Mouse (Mus musculus) forebrain, embryonic 11.5 days (tissue): Measurements from ENCODE around the gene Midn. TPM values are rescaled to one million over a fixed set of nuclear protein-coding genes. Genes with fewer than 3 reads are reported as not detected.

Source experiments
- ATAC-seq: fragments of 200-750 bp; cut with Nextera tagmentation; replicated peaks from 2 replicates; pipeline ENCODE4 v1.8.0; 2017; ENCODE audit warnings: moderate TSS enrichment; ENCODE audit not compliant: low FRiP score
- DNase-seq: peaks from one replicate; pipeline ENCODE4 v3.0.0-alpha.2; 2017; ENCODE audit warnings: low spot score
- H3K27ac ChIP-seq: fragments of 300-500 bp; sonication (generic); 2 replicates; pipeline ENCODE4 v1.5.1; 2014; ENCODE audit warnings: low read depth, low read length
- H3K27me3 ChIP-seq: fragments of 300-500 bp; sonication (generic); 2 replicates; pipeline ENCODE4 v1.6.1; 2014; ENCODE audit warnings: mild to moderate bottlenecking, low read length, mixed read lengths; ENCODE audit not compliant: control insufficient read depth, insufficient read depth
- H3K36me3 ChIP-seq: fragments of 300-500 bp; sonication (generic); 2 replicates; pipeline ENCODE4 v1.6.1; 2014; ENCODE audit warnings: mild to moderate bottlenecking, low read length, moderate library complexity, mixed read lengths; ENCODE audit not compliant: control insufficient read depth, insufficient read depth
- H3K4me1 ChIP-seq: fragments of 300-500 bp; sonication (generic); replicated peaks from 2 replicates; pipeline ENCODE4 v1.6.1; 2014; ENCODE audit warnings: low read length, mixed read lengths; ENCODE audit not compliant: control insufficient read depth, insufficient read depth
- H3K4me2 ChIP-seq: fragments of 300-500 bp; sonication (generic); 2 replicates; pipeline ENCODE4 v1.6.1; 2014; ENCODE audit warnings: low read depth, mild to moderate bottlenecking, low read length, moderate library complexity, mixed read lengths; ENCODE audit not compliant: severe bottlenecking
- H3K4me3 ChIP-seq: fragments of 300-500 bp; sonication (generic); 2 replicates; pipeline ENCODE4 v1.5.1; 2014; ENCODE audit warnings: low read depth, low read length
- H3K9ac ChIP-seq: fragments of 300-500 bp; sonication (generic); 2 replicates; pipeline ENCODE4 v1.6.1; 2014; ENCODE audit warnings: low read length
- H3K9me3 ChIP-seq: fragments of 300-500 bp; sonication (generic); 2 replicates; pipeline ENCODE4 v1.6.1; 2016; ENCODE audit warnings: low read length, mixed read lengths; ENCODE audit not compliant: control insufficient read depth
- WGBS: fragments of 180-500 bp; shearing (Covaris S2); extraction: QIAGEN DNeasy Blood & Tissue Kit; methylation state at CpG from one replicate; pipeline ENCODE4 v1.1.7; 2014; 5-methylcytosine and 5-hydroxymethylcytosine counted together
- polyA plus RNA-seq: library from polyadenylated mRNA; unstranded; fragments of >200 nt; fragmentation: Nextera tagmentation; extraction: Ambion mirVana; gene quantifications from 2 replicates; pipeline ENCODE4 v1.2.1, GENCODE M21; 2014

Midn gene
- polyA plus RNA-seq, 1 experiment from 2014 or later: 58.3 TPM

DNA sequence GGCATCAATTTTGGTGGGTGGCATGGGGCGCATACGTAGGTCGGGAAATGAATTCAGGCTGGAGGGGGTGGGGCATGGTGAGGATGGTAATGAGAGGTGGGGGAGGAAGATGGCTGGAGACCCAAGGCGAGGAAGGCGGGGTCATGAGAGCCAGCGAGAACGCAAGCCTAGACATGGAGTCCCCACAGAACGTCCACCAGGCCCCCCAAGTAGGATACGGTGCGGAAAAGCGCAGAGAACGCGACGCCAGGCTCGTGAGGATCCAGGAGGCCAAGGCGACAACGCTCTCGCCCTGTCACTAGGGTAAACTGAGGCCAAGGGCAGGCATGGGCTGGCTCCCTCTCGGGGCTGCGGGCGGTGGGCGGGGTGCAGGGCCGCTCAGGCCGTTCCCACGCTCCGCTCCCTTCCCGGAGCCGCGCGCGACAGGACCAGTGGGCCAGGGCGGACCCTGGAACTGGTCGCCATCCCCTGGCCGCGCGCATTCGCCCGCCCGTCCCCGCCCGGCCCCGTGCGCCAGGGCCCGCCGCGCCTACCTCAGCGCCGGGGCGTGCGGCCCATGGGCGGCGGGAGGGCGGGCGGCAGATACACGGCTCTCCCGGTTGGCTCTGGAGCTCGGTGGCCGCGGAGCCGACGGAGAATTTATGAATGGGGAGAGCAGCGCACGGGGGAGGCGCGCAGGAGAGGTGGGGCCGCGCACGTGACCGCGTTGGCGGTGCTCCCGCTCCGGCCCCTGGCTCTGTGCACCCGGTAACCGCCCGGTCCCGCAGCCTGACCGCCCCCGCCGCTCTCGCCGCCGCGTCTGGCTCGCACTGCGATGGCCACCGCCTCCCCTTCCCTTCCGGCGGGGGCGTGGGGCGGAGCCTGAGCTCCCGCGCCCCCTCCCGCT lies 9.3 kb upstream of the Midn start, which contains the start of gene Atp5d:
TSS of gene Atp5d (plus strand) at position 80 of the 886 bp plus-strand sequence.
- H3K27ac ChIP-seq: peak within 1 kb of the TSS; percentile 74
- no peaks in the 10 kb centered on the region for H3K9me3 ChIP-seq
- peaks cover 9% of the 10 kb centered on the region for H3K27me3 ChIP-seq
- 0% methylated on average over 67 of the region's 94 CpGs for whole genome bisulfite sequencing
- peak within 1 kb of the TSS; percentile 79 for H3K4me3 ChIP-seq
- H3K36me3 ChIP-seq: peaks cover 2% of the 10 kb centered on the region; the same call in 1 of the 2 replicates
- DNase-seq: peak; percentile 79
- H3K4me2 ChIP-seq: peak within 1 kb of the TSS; percentile 95
- peaks cover 24% of the 10 kb centered on the region for H3K4me1 ChIP-seq
- 0 out of 2 replicates have a peak, but pooled peaks have one; percentile 2 for ATAC-seq
- peak within 1 kb of the TSS; percentile 81 for H3K9ac ChIP-seq

DNA sequence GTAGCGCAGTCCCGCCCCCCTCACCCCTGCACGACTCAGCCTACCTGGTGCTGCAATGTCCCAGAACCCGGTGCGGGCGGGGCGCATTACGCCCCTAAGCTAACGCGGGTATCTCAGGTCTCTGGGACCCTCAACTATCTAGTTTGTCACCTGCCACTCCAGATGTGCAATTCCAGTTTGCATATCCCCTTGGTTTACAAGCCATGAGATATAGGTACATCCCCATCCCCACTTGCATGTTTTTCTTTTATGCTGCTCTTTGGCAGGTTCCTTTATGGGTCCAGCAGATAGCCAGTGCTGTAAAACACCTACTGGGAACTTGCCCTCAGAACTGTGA lies 8.7 kb upstream of the Midn start:
- Histone ChIP-seq H3K27me3 (peaks cover 9% of the 10 kb centered on the region), H3K9me3 (no peaks in the 10 kb centered on the region), H3K4me2 (peak overlapping the region; percentile 95), H3K9ac (peak overlapping the region; percentile 81), H3K36me3 (peaks cover 3% of the 10 kb centered on the region; the same call in 1 of the 2 replicates), H3K4me3 (peak overlapping the region; percentile 79), H3K27ac (peak overlapping the region; percentile 74; the same call in 1 of the 2 replicates), H3K4me1 (peaks cover 24% of the 10 kb centered on the region)
- WGBS: 1% methylated on average over 10 of the region's 10 CpGs
- DNase-seq (no peak), ATAC-seq (no peak)

- H3K4me3 ChIP-seq: peak overlapping the region; percentile 79; the same call in 1 of the 2 replicates
Observed at GRCm38 (mm10) chr10:80139975-80140665, 8.0 kb upstream of the Midn start.

GRCm38 (mm10) chr10:80140666-80141035 lies 7.4 kb upstream of the Midn start, which contains the start of gene Cbarp:
Gene Cbarp, minus strand, starts transcription at chr10:80140835.
- peaks cover 3% of the 10 kb centered on the region; the same call in 1 of the 2 replicates for H3K36me3 ChIP-seq
- no peak for ATAC-seq
- H3K4me2 ChIP-seq: peak within 1 kb of the TSS; percentile 97
- H3K9me3 ChIP-seq: no peaks in the 10 kb centered on the region
- H3K27ac ChIP-seq: peak within 1 kb of the TSS; percentile 13
- no peak for DNase-seq
- H3K4me1 ChIP-seq: peaks cover 25% of the 10 kb centered on the region
- peaks cover 9% of the 10 kb centered on the region for H3K27me3 ChIP-seq
- H3K4me3 ChIP-seq: peak within 1 kb of the TSS; percentile 79
- 73% methylated on average over 10 of the region's 10 CpGs for WGBS
- peak within 1 kb of the TSS; percentile 27; the same call in 1 of the 2 replicates for H3K9ac ChIP-seq

More at GRCm38 (mm10) chr10:80139975-80140665, 8.0 kb upstream of the Midn start:
- H3K27ac ChIP-seq: no peak overlapping the region
- ATAC-seq (no peak), DNase-seq (no peak)
- H3K36me3 ChIP-seq: peaks cover 3% of the 10 kb centered on the region; the same call in 1 of the 2 replicates
- WGBS: 75% methylated on average over 11 of the region's 11 CpGs
- H3K9ac ChIP-seq: no peak overlapping the region
- no peak overlapping the region for H3K4me2 ChIP-seq
- peaks cover 9% of the 10 kb centered on the region for H3K27me3 ChIP-seq
- H3K4me1 ChIP-seq: peaks cover 24% of the 10 kb centered on the region
- no peaks in the 10 kb centered on the region for H3K9me3 ChIP-seq

DNA sequence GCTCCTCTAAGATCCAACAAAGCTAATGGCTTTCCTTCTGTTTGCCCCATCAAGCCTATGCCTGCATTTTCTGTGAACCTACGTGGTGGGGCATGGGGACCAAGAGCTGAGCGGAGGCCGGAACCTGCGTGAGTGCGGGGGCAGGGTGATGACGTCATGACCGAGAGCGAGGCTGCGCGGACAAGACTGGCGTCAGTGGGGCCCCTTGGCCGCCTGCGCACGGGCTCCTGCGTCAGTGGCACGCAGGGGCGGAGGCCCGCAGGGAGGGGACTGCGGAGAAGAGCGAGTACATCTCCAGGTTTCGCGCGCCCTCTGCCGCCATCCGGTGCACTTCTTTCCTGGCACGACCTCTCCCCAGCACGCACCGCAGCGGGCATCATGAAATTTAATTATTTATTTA lies 6.8 kb upstream of the Midn start:
- H3K9ac ChIP-seq: peak overlapping the region; percentile 27; the same call in 1 of the 2 replicates
- peak; percentile 97 for DNase-seq
- peak overlapping the region; percentile 67 for H3K4me3 ChIP-seq
- peaks cover 29% of the 10 kb centered on the region for H3K4me1 ChIP-seq
- peaks cover 3% of the 10 kb centered on the region; the same call in 1 of the 2 replicates for H3K36me3 ChIP-seq
- under 1% methylated on average over 29 of the region's 29 CpGs for WGBS
- peaks cover 9% of the 10 kb centered on the region for H3K27me3 ChIP-seq
- peak overlapping the region; percentile 97 for H3K4me2 ChIP-seq
- no peaks in the 10 kb centered on the region for H3K9me3 ChIP-seq
- ATAC-seq: peak; percentile 65
- H3K27ac ChIP-seq: peak overlapping the region; percentile 13

- DNase-seq (peak; percentile 95), ATAC-seq (peak; percentile 82)
- H3K27ac ChIP-seq: 0 out of 2 replicates have a peak overlapping the region, but pooled peaks have one; percentile 2
- peak overlapping the region; percentile 67 for H3K4me3 ChIP-seq
- peak overlapping the region; percentile 85 for H3K9ac ChIP-seq
- 1% methylated on average over 43 of the region's 43 CpGs for WGBS
- peaks cover 4% of the 10 kb centered on the region for H3K27me3 ChIP-seq
- H3K9me3 ChIP-seq: no peaks in the 10 kb centered on the region
- H3K36me3 ChIP-seq: peaks cover 3% of the 10 kb centered on the region; the same call in 1 of the 2 replicates
- peaks cover 25% of the 10 kb centered on the region for H3K4me1 ChIP-seq
- H3K4me2 ChIP-seq: peak overlapping the region; percentile 97
Observed at GRCm38 (mm10) chr10:80141786-80142529, 6.1 kb upstream of the Midn start.

DNA sequence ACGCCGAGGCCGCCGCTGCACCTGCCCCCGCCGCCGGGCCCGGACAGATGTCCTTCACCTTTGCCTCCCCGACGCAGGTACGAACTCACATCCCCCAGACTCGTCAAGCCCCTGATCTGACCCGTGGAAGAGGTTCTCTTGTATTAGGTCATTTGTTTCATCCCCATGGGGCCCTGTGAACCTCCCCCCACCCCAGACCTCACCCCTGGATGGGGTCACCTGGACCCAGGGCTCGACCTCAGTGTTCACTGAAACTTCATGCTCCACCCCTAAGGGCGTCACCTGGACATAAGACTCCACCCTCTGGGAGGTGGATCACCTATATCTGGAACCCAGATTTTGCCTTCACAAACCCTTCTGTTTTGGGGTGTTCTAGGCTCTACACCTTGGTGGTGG lies 5.5 kb upstream of the Midn start:
- Histone ChIP-seq H3K9ac (peak overlapping the region; percentile 85), H3K27ac (no peak overlapping the region), H3K4me3 (peak overlapping the region; percentile 67), H3K4me1 (peaks cover 20% of the 10 kb centered on the region), H3K4me2 (peak overlapping the region; percentile 97), H3K9me3 (no peaks in the 10 kb centered on the region), H3K27me3 (no peaks in the 10 kb centered on the region), H3K36me3 (peaks cover 3% of the 10 kb centered on the region; the same call in 1 of the 2 replicates)
- no peak for DNase-seq
- no peak; the same call in 1 of the 2 replicates for ATAC-seq
- under 1% methylated on average over 15 of the region's 15 CpGs for WGBS

DNA sequence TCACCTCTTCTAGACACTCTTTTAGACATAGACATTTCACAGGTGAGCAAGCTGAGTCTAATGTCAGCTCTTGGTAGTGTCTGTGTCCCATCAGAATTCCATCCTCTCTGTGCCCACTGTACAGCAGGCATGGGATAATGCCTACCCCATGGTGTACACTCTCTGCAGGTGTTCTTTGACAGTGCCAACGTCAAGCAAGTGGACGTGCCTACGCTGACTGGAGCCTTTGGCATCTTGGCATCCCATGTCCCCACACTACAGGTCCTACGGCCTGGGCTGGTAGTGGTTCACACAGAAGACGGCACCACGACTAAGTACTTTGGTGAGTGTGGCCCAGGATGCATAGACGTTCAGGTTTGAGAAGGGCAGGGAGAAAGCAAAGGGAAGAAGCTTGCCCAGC lies 4.4 kb upstream of the Midn start:
- DNase-seq (no peak), ATAC-seq (no peak)
- H3K27ac ChIP-seq: no peak overlapping the region
- peaks cover 18% of the 10 kb centered on the region for H3K4me1 ChIP-seq
- H3K9me3 ChIP-seq: no peaks in the 10 kb centered on the region
- 92% methylated on average over 7 of the region's 7 CpGs for WGBS
- no peak overlapping the region for H3K4me2 ChIP-seq
- no peaks in the 10 kb centered on the region for H3K27me3 ChIP-seq
- peaks cover 3% of the 10 kb centered on the region; the same call in 1 of the 2 replicates for H3K36me3 ChIP-seq
- H3K4me3 ChIP-seq: 0 out of 2 replicates have a peak overlapping the region, but pooled peaks have one; percentile 3
- no peak overlapping the region for H3K9ac ChIP-seq
